Mouse (Mus musculus) NIH3T3 (cell line): ENCODE data around the gene Pard3.

Source experiments
- DNase-seq: peaks from one replicate; pipeline ENCODE4 v3.0.0-alpha.2; 2012; ENCODE audit warnings: low read depth

The Pard3 gene

DNA sequence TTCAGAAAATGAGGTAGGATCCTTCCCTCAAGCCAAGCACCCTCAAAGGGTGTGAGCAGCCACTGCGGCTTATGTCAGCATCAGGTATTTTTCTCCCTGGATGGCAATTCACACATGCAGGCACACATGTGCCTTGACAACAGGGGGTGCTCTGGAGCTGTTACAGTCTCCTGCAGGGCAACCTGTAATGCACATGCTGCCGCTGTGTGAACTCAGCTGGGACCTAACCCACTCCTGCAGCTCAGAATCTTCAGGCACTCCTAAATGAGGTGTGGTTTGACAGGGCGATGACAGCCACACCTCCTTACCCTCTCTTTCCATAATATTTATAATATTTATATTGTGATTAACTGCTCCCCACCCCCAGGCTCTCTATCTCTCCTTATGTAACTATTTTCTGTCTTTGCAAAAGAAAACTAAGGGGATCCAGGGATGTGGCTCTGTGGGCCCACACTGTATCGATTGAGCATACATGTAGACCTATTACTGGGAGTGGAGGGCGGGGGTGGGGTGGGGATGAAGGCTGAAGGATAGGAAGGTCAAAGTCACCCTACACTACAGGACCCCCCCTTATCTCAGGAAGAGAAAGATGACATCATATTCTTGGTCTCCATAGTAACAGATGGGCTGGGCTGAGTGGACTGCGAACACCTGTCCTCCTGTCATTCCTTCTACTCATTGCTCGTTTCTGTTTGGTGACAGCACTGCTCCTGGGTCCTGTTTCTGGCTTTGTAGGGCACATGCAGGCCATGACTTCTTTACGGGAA lies 375.1 kb downstream of the Pard3 start:
- DNase-seq: peak; percentile 60

DNA sequence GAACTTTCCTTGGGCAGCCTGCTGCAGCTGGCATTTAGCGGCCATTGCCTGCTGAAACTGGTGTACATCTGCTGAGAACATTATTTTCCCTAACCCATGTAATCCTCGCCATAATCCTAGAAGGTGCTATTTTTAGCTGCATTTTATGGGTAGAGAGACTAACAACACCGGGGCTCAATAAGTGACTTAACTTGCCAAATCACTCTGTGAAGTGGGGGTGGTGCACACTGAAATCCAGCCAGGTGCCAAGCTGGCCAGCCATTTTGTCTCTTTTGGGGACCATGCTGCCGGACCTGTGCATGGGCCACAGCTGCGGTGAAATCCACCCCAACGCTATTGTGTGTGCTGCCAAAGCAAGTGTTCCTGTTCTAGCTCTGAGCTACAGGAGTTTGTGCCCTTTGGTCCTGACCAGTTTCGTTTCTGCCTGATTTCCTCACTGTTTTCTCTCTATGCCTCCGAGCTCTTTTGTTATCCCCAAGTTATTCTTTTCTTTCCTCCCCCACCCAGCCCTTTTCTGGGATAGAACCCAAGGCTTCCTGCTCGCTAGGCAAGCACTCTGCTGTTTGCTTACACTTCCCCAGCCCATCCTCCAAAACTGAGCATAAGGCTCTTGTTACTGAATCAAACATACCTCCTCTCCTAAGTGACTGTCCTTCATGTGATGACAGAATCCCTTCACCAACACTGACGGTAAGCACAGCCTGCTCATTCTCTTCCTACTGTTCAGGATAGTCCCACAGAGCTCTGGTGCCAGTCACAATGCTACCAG lies 375.9 kb downstream of the Pard3 start:
- DNase-seq: peak; percentile 15

DNA sequence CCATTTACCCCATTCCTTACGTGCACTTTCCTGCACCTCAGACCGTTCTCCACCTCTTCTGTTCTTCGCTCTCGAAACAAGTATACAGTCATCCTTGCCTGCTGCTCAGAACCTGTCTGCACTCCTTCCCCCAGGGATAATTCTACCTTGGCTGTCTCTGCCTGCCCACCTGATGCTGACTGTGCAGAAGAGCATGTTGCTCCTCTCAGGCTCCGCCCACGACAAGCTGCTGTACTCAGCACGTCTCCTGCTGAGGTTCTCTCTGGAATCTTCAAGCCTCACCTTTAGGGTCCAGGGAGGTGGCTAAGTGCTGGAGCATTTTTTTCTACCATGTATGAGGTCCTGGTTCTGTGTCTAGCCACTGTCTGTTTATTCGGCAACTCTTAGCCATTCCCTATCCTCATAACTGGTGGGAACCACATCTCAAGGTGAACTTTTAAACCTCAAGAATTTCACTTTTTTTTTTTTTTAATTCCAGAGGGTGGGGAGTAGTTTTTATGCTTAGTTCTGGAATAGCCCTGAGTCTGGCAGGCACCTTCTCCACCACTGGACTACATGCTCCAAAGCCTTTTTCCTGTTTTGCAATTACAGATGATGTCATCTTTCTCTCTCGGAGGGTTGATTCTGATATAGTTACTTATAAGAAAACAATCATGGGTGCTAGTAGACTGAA lies 376.6 kb downstream of the Pard3 start:
- DNase-seq: peak; percentile 20

DNA sequence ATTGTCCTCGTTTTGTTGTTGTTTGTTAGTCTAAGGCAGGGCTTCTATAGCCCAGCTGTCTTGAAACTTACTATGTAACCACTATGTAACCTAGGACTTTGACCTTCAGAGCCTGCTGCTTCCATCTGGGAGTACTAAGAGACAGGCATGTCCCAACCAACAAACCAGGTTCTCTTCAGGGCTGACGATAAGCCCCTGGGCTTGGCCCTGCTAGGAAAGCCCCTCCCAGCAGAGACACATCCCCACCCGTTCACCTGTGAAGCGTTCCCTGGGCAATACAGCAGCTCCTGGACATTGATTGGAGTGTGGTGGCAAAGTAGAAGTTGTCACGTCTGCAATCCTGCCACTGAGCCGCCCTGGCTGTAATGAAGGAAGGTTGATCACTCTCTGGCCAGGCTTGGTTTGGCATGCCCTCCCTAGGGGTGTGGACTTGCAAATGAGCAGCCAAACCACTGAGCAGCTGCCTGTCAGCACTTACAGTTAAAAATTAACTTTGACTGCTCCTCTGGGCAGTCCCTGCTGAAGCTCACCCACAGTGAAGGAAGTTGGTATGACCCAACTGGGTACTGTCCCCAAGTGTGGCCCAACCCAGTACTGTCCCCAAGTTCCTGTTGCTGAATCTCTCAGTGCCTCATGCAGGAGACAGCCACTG lies 377.3 kb downstream of the Pard3 start:
- peak; percentile 35 for DNase-seq

DNA sequence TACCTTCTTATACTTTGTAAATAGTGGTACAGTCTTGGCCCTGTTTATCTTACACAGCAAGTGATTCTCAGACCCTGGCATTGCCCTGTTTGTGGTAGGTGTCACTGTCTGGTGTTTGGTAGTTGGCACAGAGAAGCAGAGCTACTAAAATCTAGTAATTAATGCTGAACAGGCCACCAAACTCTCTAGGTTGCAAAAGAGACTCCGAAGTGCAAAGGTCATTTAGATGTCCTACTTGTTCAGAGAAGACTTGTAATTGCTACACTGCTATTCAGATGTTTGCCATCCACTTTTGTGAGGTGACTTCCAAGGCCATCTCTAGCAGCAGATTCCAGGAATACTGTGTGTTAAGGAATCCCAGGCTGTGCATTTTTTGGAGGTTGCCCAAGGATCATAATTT lies 383.7 kb downstream of the Pard3 start:
- peak; percentile 41 for DNase-seq

DNA sequence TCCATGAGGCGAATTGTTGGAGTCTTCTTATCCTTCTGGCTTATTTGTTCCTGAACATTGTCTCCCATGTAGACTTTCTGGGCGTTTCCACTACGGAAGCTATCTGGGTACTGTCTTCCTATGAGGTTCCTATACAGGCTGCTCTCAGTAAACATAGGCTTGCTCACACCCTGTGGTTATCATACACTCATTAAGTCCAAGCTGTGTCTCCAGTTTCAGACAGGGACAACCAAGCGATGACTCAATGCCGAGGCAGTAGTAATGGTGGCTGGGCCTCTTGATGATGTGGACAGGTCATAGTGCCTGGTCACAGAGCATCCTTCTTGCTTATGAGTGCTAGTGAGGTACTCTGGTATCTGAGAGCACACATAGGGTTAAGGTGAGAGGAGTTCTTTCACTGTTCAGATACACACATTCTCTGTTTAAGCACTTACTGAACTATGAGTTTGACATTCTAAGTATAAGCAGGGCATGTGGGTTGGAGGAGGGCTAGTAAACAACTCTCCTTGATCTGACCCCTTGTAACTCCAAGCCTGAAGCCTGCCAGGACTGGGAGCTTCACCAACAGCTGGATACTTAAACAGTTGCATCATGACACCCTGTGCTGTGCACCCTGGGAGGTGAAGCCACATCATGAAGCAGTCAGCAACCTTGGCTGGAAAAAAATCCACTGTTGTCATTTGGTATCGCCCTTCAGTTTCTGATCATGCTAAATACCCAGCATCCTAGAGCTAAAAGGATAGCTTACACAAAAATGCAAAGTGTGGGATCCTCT lies 385.6 kb downstream of the Pard3 start:
- peak; percentile 53 for DNase-seq

DNA sequence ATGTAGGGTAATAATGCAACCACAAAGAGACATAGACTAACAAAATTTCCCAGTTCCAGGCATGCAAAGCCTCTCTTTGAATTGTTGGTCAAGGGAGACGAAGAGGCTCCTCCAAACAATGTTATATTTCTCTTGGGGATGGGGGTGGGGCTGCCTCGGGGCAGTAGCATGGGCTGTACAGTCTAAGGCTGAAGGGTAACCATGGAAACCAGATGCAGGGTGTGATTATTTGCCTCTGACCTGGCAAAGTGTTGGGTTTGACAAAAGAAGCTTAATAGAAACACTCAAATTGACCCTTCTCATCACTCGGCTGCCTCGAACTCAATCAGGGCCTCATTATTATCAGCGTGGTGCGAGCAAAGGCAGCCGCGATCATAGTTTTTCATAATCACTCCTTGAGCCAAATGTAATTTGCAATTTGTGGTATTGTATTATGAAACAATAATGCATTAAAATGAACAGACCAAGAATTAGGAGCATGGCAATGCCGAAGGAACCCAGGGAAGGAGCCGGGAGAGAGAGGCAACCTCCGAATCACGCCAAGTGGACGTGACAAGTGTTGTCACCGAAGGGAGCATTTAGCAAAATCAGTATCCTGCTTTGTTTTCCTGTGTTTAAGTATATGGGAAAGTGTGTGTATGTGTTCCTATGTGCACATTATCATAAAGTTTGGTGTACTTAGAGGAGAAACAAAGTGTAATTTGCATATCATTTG lies 387.4 kb downstream of the Pard3 start:
- no peak for DNase-seq

DNA sequence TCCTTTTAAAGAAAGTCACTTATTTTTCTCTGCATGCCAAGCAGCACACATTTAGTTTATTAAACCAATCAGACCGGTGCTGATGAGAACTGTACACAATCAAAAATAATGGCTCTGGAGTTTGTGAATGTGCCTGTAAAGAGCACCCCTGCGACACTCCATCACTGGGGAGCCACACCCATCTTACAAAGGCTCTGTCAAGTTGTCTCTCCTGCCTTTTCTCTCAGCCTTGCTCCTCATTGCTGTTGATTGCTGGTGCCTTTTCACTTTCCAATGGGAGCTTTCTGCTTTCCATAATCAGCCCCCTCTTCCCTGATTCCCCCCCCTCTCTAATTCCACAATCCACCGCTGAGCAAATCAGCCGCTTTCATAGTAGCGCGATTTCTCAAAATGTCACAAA lies 388.7 kb downstream of the Pard3 start:
- DNase-seq: no peak

DNA sequence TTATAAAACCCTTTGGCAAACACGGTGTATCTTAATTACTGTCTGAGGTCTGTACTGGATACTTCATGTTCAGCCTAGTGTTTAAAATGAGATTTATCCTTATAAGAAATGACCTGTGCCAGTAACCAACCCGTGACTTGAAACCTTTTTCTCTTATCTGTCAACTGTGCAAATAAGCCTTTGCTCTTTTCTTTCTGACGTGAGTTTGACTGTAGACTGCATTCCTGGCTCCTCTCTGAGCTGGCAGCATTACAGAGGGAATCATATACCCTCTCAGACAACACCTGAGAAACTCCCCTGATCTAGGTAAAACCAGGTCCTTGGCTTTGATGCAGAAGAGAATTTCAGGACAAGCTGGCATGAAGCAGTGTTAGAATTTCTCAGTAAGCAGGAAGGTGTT lies 394.2 kb downstream of the Pard3 start:
- DNase-seq: no peak

DNA sequence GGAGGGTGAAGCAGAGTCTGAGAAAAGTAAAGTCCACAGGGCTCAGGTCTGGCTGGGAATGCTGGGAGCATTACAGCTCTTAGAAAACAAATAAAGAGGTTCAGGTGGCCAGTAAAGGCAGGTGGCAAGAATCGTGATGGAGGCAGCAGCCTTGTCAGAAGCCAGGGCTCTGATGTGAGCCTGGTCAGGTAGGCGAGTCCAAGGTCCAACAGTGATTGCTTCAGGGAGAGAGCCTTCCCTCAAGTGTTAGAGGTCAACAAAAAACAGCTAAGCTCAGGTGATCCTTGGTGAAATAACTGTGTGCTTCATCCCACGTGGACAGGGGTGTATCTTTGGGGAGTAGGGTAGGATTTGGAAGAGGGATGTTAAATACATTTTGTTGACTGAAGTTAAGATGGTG lies 397.5 kb downstream of the Pard3 start:
- DNase-seq: no peak

DNA sequence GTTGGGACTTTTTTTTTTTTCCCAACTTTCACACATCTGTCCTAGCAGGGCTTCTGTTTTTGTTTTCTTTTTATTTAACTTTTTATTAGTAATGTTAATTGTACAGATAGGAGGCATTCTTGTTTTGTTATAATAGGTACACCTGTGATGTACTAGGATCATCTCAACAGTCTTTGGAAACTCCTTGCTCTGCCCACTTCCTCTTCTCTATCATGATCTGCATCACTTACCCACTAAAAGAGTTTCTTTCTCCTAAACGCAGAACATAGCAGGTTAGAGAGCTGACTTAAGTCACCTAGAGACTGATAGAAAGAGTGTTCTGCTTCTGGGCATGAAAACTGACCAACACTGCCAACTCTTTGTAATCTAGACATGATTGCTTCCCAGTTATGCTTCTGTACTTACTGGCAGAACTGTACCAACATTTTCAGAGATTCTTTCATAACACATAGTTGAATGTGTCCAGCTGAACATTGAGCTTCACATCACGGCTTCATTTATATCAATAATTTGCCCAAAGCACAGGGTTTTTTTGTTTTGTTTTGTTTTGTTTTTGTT lies 398.8 kb downstream of the Pard3 start:
- no peak for DNase-seq

DNA sequence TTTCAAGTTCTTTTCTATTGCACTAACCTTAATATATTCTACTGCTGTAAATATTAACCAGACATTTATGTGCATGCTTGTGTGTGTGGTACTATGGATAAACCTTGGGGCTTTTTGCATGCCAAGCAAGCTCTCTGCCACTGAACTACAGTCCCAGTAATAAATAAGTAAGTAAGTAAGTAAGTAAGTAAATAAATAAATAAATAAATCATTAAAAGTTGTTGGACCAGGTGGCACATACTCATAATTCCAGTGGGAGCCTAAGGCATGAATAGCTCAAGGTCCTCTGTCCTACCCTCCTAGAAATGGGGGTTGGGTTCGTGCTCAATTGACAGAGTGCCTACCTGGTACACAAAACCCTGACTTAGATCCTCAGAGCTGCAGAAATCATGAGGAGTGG lies 400.6 kb downstream of the Pard3 start:
- DNase-seq: no peak

DNA sequence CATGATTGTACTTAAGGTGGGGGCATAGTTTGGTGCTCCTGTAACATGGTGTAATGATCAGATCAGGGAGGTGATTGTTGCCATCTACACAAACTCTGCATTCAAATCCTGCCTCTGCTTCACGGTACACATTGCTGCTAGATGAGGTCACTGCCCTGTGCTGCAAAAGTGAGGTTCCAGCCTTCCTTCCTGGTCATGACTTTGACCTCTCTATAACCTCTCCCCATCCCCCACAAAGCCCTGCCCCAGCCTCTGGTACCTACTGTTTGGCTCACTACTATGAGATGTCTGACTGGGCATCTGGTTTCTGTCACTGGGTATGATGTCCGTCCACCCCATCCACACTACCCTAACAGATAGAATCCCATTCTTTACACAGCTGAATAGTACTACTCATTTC lies 408.5 kb downstream of the Pard3 start:
- DNase-seq: no peak

DNA sequence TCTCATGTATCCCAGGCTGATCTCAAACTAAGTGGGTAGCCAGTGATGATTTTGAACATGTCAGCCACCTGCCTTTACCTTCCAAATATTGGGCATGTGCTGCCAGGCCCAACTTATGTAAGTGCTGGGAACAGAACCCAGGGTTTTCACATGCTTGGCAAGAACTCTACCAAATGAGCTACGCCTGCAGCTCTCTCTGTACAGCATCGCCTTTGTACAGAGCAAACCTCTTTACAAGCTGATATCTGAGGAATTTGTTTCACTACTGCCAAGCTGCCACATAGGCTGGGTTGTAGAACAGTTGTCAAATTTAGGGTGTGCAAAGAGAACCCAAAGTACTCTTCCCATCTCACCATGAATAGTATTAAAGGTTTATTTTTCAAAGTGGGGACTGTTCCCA lies 416.3 kb downstream of the Pard3 start:
- DNase-seq: no peak

DNA sequence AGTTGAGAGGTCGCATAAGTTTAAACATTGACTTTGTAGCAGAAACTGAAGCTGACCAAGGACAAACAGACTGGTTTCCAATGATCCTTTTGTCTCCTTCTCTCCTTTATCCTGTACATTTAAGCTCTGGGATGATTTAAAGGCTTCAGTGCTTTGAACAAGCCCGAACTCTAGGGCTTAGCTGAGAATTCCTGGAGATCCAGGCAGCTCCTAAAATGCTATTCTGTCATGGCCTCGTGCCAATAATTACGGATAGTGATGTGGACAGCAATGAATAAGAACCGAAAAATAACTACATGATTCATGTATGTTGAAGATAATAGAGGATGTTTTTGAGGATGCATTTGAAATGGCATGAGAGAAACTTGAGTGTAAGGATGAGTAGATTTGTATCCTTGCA lies 421.9 kb downstream of the Pard3 start:
- peak; percentile 58 for DNase-seq

DNA sequence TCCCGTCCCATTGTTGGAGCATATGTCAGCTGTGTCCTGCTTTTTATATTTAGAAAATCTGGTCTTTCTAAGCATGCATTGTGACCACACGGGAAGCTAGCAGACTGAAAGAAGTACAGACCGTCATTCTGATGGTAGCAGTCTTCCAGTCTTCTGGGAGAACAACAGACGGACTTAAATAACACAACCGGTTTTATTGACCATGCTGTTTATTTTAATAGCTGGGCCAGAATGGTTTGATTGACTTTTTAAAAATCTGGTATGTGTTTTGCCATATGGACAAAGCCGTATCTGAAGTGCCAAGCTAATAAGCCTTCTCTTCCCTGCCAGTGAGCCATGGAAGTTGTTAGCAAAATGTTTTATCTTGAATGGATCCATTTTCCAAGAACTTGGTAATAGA lies 428.3 kb downstream of the Pard3 start:
- DNase-seq: no peak

DNA sequence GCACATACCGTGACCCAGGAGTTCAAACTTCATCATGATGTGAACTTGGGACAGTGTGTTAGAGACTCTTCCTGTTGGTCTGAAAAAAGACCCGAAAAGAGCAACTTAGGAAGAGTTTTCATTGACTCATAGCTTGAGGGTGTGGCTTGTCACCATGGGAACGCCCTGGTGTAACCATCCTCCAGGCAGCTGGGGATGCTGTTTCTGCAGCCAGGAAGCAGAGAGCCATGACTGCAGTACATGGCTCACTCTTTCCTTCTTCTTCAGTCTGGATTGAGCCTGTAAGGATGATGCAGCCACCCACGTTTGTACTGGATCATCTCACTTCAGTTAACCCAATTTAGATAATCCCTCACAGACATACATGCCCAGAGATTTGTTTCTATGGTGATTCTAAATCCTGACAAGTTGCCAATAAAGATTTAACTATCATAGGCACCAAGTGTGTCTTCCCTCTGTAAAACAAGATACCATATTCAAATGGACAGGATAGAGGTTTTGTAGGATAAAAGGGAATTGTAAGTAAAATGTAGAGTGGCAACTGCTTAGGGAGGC lies 431.6 kb downstream of the Pard3 start:
- DNase-seq: peak; percentile 58

DNA sequence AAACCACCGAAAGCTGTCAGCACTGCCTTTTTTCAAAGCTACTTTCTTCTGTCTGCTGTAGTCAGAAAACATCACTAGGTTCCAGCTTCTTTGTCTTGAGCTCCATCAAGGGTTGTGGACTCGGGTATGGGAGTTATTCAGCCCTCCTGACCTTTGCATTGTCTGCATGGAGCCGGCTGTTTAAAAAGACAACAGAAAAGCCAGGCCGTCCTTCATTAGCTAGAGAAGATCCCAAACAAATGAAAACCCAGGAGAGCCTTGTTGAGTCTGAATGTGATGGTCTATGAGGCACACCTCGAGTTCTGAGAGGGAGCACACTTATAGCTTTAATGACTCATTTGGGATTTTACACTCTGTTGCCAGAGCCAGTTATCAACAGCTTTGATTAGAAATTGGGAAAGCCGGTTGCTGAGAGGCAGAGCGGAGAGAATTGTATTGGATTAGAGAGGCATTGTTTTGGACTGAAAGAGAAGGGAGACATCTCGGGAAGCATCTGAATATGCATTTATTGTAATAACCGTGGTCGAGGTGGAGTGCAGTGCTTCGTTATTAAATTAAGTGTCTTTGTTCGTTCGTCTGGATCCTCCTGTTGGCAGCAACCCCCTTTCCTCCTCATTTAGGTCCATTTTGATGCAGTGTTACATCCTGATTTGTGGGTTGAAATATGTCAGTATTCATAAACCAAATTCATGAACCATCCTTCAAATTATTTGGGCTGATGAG lies 435.5 kb downstream of the Pard3 start:
- no peak for DNase-seq

DNA sequence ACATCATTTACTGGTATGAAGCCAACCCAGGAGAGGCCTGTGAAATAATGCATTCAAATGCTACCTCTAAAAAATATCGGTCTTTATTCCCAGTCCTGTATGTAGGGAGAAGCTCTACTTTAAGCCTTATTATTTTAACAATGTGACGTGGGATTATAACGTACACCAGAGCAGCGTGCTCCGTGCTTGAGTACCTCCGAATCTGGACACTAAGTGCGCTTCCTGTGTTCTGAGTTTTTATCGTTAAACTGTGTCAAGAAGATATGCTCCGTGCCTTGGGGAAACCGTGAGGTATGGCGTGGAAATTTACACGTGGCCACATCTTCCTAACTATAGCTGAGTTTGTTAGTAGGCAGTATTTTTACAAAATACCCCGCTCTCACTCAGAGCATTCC lies 436.0 kb downstream of the Pard3 start:
- no peak for DNase-seq

DNA sequence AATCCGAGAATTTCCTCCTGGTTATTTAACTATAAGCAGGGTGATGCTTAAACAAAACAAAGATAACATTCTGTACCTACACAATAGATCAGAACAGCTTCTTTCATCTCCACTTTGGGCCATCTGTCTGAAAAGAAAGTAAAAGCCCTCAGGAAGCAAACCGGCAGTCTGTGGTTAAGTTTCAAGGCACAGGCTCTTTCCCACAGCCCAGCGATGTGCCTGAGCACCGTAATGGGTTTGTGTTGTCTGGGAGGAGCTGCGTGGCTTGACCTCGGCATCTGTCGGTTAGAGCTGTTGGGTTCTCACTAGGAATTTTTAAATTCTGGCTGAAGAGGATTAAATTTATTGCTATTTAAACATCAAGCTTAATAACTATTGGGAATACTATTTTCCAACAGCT lies 436.5 kb downstream of the Pard3 start:
- no peak for DNase-seq
